Mouse (Mus musculus) T-helper 1 cell (primary cell): ENCODE data around the gene Dnajc16.

Experiments
- in situ Hi-C: fragments of 300-600 bp; cut with MboI, MseI; formaldehyde crosslinking; loops from one replicate; pipeline ENCODE4 v1.15.1; 2025; ENCODE audit warnings: high pct_unique_total_duplicates

The Dnajc16 gene

GRCm38 (mm10) chr4:141729266-141729665 lies 61.5 kb downstream of the Dnajc16 start:
- in situ Hi-C loops, result no loop called here

DNA sequence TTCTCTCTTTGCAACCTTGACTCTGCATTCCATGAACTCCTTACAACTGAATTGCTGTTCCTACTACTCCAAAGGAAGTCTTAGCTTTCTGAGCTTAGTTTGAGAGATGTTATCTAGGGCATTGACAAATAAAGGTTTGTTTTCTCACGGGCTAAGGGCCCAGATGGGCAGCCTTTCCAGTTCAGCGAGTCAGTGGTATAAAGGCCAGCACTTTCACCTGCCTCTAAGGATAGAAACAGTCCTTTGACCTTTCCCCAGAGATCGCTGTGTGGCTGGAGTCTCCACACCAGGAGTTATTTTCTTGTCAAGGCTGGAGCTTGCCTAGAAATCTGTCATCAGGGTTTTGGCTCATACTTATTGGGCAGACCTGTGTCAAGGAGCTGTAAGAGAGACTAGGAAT lies 65.0 kb downstream of the Dnajc16 start:
- in situ Hi-C loops, result no loop called here

DNA sequence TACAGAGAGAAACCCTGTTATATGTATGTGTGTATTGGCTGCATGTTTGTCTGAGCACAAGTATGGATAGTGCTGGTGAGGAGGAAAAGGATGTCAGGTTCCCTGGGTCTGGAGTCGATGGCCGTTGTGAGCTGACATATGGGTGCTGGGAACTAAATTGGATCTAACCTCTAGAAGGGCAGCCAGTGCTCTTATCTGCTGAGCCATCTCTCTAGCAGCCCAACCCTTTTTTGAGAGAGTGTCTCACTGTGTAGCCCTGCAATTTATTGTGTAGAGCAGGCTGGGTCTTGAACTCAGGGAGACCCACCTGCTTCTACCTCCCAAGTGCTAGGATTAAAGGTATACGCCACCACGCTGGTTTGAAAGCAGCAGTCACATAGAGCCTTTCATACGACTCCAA lies 65.5 kb downstream of the Dnajc16 start:
- in situ Hi-C loops, result no loop called here

DNA sequence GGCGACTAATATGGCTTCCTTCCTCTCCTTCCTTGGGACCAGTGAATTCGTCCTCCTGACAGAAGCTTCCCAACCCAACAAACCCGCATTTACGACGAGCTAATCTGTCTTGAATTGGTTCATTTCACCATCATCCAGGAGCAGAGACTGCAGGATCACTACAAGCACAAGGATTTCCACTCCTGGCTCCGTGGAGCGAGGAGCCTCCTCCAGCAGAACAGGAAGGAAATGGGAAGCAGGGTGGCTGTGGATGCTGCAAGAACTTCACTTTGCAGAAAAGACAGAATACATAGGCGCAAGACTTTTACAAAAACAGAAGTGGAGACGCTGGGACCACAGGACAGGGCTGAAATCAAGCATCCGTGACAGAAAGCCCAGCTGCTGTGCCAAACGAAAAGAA lies 66.1 kb downstream of the Dnajc16 start:
- in situ Hi-C loops, result no loop called here

DNA sequence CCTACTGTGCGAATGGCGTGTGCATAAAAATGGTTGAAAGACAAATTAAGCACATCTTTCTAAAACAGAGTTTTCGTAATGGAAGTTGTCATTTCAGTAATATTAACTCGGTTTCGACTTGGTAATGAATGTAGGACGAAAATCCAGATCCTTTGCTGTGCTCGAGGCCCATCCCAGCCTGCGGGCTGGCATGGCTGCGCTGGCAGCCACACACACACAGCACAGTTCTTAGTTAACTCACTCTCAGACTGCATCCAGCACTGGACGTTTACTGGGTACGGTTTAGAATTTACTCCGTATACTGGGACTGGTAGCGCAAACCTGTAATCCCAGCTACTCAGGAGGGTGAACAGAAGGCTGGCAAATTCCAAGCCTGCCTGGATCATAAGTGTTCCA lies 67.1 kb downstream of the Dnajc16 start:
- in situ Hi-C loops, result no loop called here

DNA sequence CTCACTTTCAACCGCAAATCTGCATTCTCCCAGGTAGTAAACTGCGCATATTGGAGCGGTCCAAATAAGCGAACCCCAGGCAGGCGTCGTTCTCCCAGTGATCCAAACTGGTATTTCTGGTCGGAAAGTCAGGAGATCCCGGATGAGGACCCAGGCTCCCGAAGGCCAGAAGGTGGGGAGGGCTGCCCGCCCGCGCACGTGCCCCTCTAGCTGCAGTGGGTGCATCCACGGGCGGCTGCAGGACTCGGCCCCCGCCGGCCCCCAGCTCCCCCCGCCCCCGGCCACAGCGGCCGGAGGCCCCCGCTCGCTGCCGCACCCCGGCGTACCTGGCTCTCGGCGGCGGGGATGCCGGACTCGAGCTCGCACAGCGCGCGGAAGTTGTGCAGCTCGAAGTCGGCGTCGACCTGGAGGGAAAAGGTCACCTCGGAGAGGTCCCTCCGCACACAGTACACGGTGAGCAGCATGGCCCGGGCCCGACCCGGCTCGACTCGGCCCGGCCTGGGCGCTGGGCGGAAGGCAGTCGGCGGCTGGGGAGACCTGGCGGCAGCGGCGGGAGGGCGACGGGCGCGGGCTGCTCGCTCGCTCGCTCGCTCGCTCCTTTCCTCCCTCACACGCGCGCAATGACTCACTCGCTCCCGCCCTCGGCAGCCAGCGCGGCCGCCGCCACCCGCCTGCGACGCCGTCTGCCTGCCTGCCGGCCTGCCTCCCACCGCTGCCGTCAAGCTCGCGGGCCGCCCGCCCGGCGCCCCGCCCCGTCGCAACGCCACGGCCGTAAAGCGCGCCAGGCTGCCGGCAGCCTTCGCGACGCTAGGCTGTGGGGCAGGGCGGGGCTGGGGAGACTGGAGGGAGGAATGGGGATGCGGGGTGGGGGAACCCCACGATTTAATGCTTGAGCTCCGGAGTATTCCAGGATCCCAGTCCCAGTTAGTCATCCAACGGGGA lies 67.7 kb downstream of the Dnajc16 start, which contains the start of gene Ddi2:
Ddi2 (minus strand) TSS at position 689 of the 942 bp plus-strand sequence.
- in situ Hi-C loops, result no loop called here

DNA sequence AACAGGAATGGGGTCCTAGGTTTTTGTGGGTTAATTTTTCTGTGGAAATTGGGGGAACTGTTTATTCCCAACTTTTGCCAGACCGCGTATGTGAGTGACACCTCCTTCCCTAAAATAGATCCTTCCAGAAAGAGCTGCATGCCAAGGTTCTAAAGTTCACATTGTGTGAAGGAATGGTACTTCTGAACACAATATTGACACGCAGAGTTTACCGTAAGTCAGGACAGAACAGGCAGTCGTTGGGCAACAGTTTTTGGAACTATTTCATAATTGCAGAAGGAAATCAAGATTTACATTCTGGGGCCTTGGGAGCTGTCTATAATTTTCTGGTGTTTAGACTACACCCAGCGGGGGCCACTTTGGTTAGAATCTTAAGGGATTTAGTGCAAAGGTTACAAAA lies 68.8 kb downstream of the Dnajc16 start:
- in situ Hi-C loops, result no loop called here

GRCm38 (mm10) chr4:141720761-141721523 lies 69.8 kb downstream of the Dnajc16 start:
- in situ Hi-C loops, result no loop called here

DNA sequence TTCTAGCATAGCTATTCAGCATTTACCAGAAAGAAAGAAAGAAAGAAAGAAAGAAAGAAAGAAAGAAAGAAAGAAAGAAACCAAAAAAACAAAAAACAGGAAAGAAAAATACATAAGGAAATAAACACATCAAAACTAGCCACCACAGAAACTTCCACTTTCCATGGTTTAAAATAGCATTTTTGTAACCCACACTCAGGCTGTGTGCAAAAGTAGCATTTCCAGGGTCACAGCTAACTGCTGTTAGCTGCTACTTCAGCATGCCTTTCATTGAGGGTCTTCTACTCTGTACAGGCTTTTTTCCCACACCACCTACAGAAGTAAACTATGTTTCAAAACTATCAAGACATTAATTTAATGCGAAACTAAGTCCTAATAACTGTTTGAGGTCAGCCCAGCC lies 71.4 kb downstream of the Dnajc16 start:
- in situ Hi-C loops, result no loop called here

GRCm38 (mm10) chr4:141717633-141718032 lies 73.1 kb downstream of the Dnajc16 start:
- in situ Hi-C loops, result no loop called here

DNA sequence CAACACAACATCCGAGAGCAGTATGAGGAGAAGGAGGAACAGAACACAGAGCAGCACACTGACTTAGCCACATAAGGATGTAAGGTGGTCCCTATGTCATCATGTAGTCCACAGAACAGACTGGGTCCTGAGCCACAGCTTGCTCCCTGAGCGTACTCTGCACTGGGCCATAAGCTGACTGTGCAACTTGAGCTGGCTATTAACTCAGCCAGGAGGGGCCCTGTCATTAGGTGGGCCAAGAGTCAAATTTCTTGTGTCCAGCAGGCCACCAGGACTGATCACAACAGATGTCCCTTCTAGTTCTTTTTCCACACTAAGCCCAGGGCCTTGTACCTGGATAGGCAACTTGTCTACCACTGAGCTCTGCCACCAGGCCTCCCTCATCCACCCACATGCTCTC lies 75.7 kb downstream of the Dnajc16 start:
- in situ Hi-C loops, result no loop called here

DNA sequence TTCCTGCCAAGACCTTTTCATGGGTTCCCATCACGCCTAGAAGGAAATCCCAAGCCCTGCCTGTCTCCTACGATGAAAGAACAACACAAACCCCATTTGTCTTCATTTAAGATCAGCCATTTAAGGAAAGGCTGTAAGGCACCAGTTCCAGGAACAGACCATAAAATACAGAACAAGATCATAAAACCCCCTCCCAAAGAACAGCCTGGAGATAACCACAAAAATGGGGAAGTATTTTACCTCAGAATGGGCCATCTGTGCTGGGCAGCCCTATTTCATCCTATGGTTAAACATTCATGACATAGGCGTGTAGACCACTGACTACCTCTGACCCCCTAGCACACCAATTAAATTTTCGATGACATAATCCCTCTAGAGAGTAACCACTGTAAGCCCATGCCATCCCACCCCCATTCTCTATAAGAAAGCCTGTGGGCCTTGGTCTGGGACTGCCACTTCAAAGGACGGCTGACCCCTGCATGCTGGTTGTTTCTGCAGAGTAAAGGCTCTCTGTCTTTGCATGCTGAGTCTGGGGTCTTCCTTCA lies 77.1 kb downstream of the Dnajc16 start:
- in situ Hi-C loops, result no loop called here

GRCm38 (mm10) chr4:141711250-141711649 lies 79.5 kb downstream of the Dnajc16 start:
- in situ Hi-C loops, result no loop called here
